Mouse (Mus musculus): ENCODE measurements at regions not wholly inside any gene's neighbourhood (a gene's known extent, or its start where the extent isn't known, plus 50 kb on each side); places are given as distances from the start of the nearest gene placed in this dataset.

DNA sequence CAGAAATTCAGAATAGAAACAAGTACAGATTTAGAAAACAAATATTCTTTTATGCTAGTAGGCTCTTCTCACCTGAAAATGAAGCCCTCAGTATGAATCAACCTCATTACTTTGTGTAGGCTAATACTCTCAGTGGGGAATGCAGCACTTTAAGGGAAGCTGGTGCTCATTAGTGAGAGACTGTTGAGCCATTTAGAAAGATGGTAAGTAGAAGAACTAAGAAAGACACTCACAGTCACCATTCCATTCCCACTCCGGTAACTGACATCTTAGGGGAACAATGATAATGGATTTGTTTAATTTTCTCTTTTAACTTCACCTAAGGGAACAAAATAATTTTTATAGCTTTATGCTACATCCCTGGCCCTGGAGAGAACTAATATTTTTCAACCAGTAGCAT, 648.0 kb upstream of the Nova1 start:
- no peak for DNase-seq (ENCODE audit: low spot score in 2 of 2)

DNA sequence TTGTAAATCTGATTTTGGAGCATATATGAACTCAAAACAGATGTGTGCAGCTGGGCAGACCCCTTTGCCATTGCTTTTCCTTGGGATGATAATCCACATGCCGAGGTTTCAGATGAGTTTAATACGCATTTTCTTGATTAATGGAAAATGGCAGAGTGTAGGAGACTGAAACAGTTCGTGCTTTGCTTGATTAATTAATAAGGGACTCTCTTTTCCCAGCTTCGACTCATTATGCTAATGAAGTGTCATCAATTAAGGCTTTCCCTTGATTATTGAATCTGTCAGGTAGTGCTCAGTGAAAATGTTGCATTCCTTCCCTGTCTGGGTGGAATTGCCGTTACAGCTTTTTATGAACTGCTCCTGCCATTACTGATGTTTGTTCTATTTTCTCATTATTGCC, 647.2 kb upstream of the Nova1 start:
- no peak for DNase-seq (ENCODE audit: low spot score in 2 of 2)

GRCm38 (mm10) chr12:47431669-47432068, 612.9 kb upstream of the Nova1 start:
- DNase-seq (ENCODE audit: low spot score in 2 of 2) = no peak

- no peak for DNase-seq (ENCODE audit: low spot score in 2 of 2)
Observed at GRCm38 (mm10) chr12:47412251-47412650, 593.5 kb upstream of the Nova1 start.

- DNase-seq (ENCODE audit: low spot score in 2 of 2) = no peak
Observed at GRCm38 (mm10) chr12:47406563-47406962, 587.8 kb upstream of the Nova1 start.

DNA sequence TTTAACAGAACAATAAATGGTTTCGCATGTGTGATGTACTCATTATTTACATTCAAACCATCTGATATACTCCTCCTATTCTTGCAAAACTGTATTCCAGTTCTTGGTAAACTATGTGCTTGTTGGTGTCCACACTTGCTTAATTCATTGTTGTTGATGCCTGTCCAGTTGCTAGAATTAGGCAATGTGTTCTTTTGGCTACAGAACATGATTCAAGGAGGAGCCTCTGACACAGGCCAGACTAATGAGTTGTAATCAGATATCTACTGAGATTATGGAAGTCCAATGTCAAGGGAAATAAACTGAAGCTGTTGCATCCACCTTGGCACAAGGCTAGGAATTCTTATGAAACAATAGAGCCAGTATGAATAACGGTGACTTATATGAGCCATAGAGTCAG, 587.4 kb upstream of the Nova1 start:
- no peak for DNase-seq (ENCODE audit: low spot score in 2 of 2)

- no peak for DNase-seq (ENCODE audit: low spot score in 2 of 2)
Observed at GRCm38 (mm10) chr12:47383225-47383624, 564.5 kb upstream of the Nova1 start.

DNA sequence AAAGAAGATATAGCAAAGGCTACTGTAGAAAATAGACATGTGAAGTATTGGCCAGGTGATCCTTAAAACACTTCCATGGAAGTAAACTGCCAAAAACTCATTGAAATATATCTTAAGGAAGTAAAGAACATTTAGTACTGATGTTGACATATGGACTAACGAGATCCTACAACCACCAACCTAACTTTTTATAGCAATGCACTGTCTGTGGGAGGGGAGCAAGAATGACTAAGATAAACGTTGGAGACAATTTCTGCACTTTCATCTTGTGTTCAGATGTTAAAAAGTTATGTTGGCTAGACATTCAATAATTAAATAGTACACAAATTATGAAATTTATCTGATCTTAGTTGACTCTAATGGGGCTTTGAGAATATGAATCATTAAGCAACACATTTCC, 534.5 kb upstream of the Nova1 start:
- no peak for DNase-seq (ENCODE audit: low spot score in 2 of 2)

DNA sequence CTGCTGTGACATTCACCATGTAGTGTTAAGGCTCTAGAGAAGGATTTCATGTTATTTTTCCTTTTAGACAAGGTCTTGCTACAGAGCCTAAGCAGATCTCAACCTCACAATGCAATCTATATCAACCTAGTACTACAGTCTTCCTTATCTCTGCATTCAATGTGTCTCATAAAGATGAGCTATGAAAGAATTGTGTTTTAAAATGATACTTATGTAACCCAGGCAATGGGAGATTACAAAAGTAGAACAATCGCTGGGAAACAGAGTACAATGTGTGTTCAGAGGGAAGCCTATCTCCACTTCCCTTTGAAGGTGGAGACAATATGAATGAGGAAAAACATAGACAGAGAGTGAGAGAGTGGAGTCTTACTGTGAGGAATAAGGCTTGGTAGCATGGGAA, 532.5 kb upstream of the Nova1 start:
- DNase-seq (ENCODE audit: low spot score in 2 of 2) = no peak

DNA sequence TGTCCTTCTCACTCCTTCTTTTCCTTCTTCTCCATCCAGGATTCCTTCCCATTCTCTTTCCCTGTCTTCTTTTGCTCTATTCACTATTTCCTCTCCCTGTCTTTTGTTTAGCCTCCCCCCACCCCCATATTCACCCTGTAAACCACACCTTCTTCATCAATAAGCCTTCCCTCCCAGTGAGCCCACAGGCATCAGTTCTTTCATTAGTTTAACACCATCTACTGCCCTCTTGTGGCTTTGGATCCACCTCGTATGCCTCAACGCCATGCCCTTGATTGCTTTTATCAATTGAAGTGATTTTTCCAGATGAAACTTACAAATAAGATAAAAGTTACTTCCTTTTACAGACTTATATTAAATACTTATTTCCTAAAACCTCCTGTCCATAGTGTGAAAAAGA, 494.7 kb upstream of the Nova1 start:
- no peak for DNase-seq (ENCODE audit: low spot score in 2 of 2)

GRCm38 (mm10) chr12:47275904-47276303, 457.2 kb upstream of the Nova1 start:
- no peak for DNase-seq (ENCODE audit: low spot score in 2 of 2)

GRCm38 (mm10) chr12:47272309-47272708, 453.6 kb upstream of the Nova1 start:
- DNase-seq (ENCODE audit: low spot score in 2 of 2) = no peak

GRCm38 (mm10) chr12:47264118-47264517, 445.4 kb upstream of the Nova1 start:
- no peak for DNase-seq (ENCODE audit: low spot score in 2 of 2)

- DNase-seq (ENCODE audit: low spot score in 2 of 2) = no peak
Observed at GRCm38 (mm10) chr12:47263408-47263807, 444.7 kb upstream of the Nova1 start.

DNA sequence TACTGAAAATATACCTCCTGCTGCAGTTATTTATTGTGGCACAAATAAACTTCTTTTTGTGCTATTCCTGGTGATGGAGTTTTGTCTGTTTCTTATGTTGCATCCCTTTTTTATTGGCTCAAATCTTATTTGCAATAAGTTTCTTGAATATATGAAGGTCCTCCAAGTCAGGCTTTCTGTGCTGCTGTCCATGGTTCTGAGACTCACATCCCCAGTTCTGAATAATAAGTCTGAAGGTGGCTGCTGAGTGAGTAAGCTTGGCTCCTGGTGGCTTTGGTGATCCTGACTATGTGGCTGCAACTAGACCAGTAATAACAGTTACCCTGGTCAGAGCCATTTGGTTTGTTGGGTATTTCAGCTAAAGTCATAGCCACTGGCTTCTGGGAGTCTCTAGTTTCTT, 433.6 kb upstream of the Nova1 start:
- DNase-seq (ENCODE audit: low spot score in 2 of 2) = no peak

DNA sequence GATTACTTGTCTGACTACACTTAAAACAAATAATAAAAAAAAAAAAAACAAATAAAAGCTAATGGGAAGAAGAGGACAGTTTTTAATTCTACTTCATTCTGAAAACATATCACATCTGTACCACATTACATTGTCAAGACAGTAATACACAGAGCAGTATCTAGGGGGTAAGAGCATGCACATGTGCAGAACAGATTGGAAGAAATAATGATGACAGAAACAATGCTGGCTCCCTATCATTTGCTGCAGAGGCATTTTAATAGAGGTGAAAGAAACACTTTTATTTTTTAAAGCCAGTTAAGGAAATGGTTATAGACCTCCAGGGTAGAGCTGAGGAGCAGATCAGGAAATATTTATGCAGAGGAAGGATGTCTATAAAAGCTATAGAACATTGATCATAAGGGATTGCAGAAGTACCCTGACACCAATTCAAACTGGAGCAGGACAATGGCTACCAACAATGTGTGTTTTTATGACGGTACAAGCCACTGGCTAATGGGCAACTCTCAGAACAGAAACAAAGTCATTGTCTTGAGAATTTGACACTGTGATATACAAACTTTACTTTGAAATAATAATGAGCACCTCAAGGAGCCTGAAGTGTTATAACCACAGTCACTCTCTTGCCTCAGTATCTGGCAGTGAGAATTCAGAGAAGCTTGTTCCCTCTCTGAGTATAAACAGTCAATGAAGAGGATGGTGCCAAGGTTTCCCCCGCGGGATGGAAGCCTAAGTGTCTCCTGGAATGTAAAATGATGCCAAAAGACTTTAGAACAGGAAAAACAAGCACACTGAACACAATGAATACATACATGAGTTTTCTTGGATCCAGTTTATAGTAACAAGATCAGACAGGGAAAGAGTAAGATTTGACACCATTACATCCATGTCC, 425.1 kb upstream of the Nova1 start:
- no peak for DNase-seq (ENCODE audit: low spot score in 2 of 2)

DNA sequence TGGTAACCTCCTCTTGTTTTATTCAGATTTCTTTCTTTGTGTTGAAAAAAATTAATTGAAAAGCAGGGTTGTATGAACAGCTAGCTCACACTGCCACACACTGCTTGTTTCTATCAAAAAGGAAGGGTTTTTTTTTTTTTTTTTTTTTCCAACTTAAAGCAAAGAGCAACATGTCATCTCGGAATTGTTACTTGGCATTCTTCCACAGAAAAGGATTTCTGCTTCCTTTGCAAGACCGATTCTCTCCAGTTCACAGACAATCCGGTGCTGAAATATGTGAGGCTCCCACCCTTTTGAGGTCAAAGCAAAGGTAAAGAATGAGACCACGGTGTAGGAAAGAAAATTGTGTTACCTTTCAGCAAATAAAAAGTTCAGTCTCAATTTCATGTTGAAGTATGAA, 401.3 kb upstream of the Nova1 start:
- no peak for DNase-seq (ENCODE audit: low spot score in 2 of 2)

DNA sequence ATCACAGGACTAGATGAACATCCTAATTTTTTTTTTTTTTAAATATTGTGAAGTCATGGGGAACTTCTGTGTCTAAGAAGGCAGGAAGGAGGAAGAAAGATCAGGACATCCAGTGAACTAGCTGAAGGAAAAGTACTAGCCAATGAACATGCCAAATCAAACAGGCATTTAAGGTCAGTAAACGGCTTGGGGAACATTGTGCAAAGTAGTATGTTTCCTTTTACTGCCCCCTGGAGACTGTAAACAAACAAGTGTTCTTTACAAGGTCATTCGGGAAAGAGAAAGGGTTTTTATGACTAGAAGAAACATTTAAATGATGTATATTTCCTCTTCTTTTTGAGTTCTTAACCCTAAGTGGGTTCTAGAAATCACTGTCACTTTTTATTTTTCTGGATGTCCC, 400.6 kb upstream of the Nova1 start:
- peak; percentile 55 to 56 for DNase-seq (ENCODE audit: low spot score in 2 of 2)

GRCm38 (mm10) chr12:47211417-47212104, 392.8 kb upstream of the Nova1 start:
- no peak for DNase-seq (ENCODE audit: low spot score in 2 of 2)

DNA sequence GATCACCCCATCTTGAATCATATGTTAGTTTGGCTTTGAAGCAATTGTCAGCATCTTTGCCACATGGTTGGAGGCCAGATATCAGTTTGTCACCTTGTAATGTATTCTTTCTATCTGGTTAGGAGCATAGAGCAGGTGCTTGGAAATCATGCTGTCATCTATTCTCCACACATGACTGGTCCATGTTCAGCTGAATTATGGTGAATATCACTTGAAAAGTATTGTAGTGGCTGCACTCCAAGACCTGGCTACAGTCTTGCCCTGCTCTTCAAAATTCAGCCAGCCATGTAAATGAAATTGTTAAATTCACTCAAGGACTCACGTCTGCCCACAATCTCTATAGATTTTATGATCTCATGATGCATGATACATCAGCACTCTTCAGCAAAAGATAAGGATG, 384.2 kb upstream of the Nova1 start:
- DNase-seq (ENCODE audit: low spot score in 2 of 2) = no peak

DNA sequence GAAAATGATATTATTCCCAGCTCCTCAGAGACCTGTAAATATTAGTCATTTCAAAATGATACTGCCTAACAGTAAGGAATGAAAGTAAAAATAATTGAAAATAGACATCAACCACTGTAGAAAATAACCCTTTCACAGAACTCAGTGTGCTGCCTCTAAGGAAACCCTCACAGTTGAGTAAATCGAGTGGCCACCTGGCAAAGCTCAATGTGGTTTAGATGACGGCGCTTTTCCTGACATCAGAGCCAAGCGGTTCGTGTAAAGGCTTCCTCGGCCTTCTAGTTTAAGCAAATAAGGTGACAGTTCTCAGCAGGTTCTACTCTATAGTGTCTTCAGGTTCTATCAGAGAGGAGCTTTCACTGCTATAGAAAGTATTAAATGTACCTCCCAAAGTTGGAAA, 379.9 kb upstream of the Nova1 start:
- no peak for DNase-seq (ENCODE audit: low spot score in 2 of 2)

DNA sequence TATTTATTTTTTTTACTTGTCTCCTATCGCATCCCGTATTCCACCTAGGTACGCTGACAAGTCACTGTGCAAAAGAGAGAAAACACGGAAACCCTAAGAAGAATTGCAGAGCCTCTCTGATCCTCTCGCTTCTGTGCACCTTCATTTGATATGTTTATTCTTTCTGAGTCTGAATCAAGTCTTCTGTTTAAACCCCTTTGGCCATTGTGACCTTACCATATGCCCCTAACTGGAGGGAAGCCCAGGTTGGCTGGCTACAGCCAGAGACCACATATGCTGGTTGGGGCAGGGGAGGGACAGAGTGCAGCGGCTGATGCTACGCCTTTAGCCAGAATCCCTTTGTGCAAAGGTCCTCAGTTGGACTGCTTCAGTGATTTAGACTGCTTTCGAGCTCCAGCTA, 346.0 kb upstream of the Nova1 start:
- DNase-seq (ENCODE audit: low spot score in 2 of 2) = peak in 1 of 2 experiments; percentile 3

- peak; percentile 71 for DNase-seq (ENCODE audit: low spot score in 2 of 2)
Observed at GRCm38 (mm10) chr12:47164031-47164717, 345.4 kb upstream of the Nova1 start.
